Mouse (Mus musculus): ENCODE data around the gene Lta.

The Lta gene

GRCm38 (mm10) chr17:35204494-35205379 lies at the start of gene Lta:
Gene Lta (minus strand): TSS chr17:35205351.
- in situ Hi-C loops (cut with MboI; ENCODE audit: low pct_unique_long_range_greater_than_20kb in 1 of 2, low sequenced_read_pairs in 2 of 2, unreplicated experiment in 1 of 2): no loop called here

DNA sequence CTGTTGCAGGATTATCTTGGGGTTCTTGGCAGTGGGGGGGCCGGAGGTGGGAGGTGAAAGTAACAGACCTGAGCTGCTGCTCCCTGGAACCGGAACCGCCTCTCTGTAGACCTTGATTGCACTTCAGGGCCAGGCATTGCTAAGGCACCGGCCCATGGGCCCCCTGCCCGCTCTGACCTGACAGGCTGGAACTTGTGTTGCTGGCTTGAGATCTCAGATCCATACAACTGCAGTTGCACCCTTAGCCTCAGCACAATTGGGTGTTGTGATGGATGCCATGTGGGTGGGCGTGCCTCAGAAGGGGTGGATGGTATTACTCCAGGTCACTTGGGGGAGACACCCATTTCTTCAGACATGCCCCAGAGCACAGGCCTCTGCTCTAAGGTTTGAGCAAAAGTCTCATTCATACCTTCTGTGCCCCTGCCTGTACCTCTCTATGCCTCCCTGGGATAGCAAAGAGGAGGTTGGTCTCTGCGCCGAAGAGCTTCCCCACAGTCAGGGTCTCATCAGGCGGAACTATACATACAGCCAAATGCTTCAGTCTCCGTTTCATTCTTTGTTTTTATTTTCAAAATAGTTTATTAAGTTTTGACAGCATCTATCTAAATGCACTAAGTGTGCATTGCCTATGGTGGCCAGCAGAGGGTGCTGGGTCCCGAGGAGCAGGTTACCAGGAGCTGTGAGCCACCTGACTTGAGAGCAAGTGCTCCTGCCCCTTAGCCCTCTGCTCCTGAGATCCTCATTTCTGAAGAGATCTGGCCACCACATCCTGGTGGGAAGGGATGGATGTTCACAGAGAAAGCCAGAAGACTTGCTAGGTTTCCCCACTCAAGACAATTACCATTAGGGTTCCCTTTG lies 49.3 kb upstream of the Lta start:
- in situ Hi-C loops (cut with MboI; ENCODE audit: low pct_unique_long_range_greater_than_20kb in 1 of 2, low sequenced_read_pairs in 2 of 2, unreplicated experiment in 1 of 2): no loop called here

GRCm38 (mm10) chr17:35253293-35254093 lies 48.3 kb upstream of the Lta start:
- in situ Hi-C loops (cut with MboI; ENCODE audit: low pct_unique_long_range_greater_than_20kb in 1 of 2, low sequenced_read_pairs in 2 of 2, unreplicated experiment in 1 of 2): no loop called here

GRCm38 (mm10) chr17:35252619-35253292 lies 47.6 kb upstream of the Lta start:
- in situ Hi-C loops (cut with MboI; ENCODE audit: low pct_unique_long_range_greater_than_20kb in 1 of 2, low sequenced_read_pairs in 2 of 2, unreplicated experiment in 1 of 2): no loop called here

- in situ Hi-C loops (cut with MboI; ENCODE audit: low pct_unique_long_range_greater_than_20kb in 1 of 2, low sequenced_read_pairs in 2 of 2, unreplicated experiment in 1 of 2): no loop called here
Observed at GRCm38 (mm10) chr17:35251981-35252380, 46.8 kb upstream of the Lta start.

- in situ Hi-C loops (cut with MboI; ENCODE audit: low pct_unique_long_range_greater_than_20kb in 1 of 2, low sequenced_read_pairs in 2 of 2, unreplicated experiment in 1 of 2): no loop called here
Observed at GRCm38 (mm10) chr17:35251162-35251719, 46.1 kb upstream of the Lta start.

DNA sequence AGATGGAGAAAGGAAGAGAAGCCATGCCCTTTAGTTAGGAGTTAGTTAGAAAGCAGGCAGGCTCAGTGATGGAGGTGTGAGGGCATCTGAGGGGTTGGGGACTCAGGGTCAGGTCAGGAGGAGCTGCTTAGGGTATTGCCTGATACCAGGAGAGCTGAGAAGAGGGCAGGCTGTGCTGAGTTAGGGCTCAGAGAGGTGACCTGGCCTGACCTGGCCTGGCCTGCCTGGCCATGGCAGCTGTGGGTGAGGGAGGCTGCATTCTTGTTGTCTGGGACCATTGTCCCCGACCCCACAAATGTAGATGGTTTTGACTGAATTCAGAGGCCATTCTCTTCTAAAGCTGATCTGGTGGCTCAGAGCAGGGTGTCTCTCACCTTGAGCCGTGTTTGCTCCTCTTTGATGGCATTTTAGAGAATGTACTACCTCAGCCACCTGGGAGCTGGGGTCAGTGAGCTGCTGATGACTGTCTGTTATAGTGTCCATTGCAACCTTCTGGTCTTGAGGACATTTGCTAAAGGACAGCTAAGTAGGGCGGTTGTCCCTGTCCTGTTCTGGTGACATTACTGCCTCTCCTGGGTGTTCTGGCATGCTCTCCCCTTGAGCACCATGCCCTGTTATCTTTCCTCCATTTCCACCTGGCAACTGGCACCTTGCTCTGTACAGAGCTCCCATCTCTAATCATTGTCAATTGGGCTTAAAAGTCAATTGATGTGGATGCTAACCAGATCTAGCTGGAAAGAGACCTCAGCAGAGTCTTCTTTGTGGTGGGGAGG lies 45.4 kb upstream of the Lta start:
- in situ Hi-C loops (cut with MboI; ENCODE audit: low pct_unique_long_range_greater_than_20kb in 1 of 2, low sequenced_read_pairs in 2 of 2, unreplicated experiment in 1 of 2): no loop called here

GRCm38 (mm10) chr17:35249451-35250197 lies 44.5 kb upstream of the Lta start:
- in situ Hi-C loops (cut with MboI; ENCODE audit: low pct_unique_long_range_greater_than_20kb in 1 of 2, low sequenced_read_pairs in 2 of 2, unreplicated experiment in 1 of 2): no loop called here

DNA sequence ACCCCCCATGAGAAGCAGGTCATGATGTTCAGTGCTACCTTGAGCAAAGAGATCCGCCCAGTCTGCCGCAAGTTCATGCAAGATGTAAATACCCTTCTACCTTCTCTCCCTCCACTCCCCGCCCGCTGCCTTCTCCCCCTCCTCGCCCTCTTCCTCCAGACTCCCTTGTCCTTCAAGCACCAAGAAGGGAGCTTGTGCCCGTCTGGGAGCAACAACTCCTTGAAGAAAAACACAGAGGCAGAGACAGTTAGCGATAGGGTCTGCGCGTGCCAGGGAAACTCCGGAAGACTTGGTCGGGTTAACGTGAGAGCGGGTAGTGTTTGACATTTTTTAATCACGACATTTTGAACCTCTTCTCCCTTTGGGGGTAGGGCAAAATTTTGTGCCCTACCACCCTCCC lies 43.8 kb upstream of the Lta start:
- in situ Hi-C loops (cut with MboI; ENCODE audit: low pct_unique_long_range_greater_than_20kb in 1 of 2, low sequenced_read_pairs in 2 of 2, unreplicated experiment in 1 of 2): no loop called here

DNA sequence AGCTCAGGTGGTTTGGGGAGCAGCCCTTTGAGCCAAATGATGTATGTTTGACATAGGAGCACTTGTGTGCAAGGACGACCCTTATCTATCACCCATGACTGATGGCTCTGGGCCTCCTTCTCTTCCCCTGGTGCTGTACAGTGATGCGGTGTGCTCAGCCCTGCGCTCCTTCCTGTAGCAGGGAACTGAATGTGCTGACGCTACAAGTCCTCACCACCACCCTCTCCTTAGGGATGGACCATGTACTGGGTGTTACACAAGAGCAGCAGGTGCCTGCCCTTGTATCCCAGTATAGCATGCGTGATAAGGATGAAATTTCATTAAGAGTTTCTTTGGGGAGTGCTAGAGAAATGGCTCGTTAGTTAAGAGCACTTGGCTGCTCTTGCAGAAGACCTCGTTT lies 42.0 kb upstream of the Lta start:
- in situ Hi-C loops (cut with MboI; ENCODE audit: low pct_unique_long_range_greater_than_20kb in 1 of 2, low sequenced_read_pairs in 2 of 2, unreplicated experiment in 1 of 2): no loop called here

GRCm38 (mm10) chr17:35245731-35246623 lies 40.8 kb upstream of the Lta start:
- in situ Hi-C loops (cut with MboI; ENCODE audit: low pct_unique_long_range_greater_than_20kb in 1 of 2, low sequenced_read_pairs in 2 of 2, unreplicated experiment in 1 of 2): no loop called here

DNA sequence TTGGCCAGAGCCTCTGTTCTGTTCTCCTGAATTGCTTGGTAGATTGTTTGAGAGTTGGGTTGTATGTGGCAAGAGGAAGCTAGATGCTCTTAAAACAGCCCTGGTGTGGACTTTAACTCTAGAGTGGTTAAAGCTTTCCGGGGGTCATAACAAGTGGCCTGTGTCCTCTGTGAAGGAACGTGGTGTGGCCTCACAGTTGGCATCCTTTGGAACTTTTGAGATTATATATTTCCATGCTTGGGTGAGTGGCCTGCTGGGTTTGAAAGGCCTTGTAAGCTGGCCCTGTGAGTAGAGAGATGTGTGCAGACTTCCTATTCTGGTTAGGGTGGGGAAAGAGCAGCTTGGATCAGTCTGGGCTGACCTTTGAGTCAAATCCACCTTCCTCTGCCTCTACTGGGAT lies 39.8 kb upstream of the Lta start:
- in situ Hi-C loops (cut with MboI; ENCODE audit: low pct_unique_long_range_greater_than_20kb in 1 of 2, low sequenced_read_pairs in 2 of 2, unreplicated experiment in 1 of 2): no loop called here

GRCm38 (mm10) chr17:35243086-35243485 lies 37.9 kb upstream of the Lta start:
- in situ Hi-C loops (cut with MboI; ENCODE audit: low pct_unique_long_range_greater_than_20kb in 1 of 2, low sequenced_read_pairs in 2 of 2, unreplicated experiment in 1 of 2): no loop called here

- in situ Hi-C loops (cut with MboI; ENCODE audit: low pct_unique_long_range_greater_than_20kb in 1 of 2, low sequenced_read_pairs in 2 of 2, unreplicated experiment in 1 of 2): no loop called here
Observed at GRCm38 (mm10) chr17:35242015-35242941, 37.1 kb upstream of the Lta start.
